Mouse (Mus musculus) kidney, adult 9 months (tissue): ENCODE results near the gene Pou4f2.

Experiments used
- DNase-seq: peaks from one replicate; pipeline ENCODE4 v3.0.0; 2022

The Pou4f2 gene

DNA sequence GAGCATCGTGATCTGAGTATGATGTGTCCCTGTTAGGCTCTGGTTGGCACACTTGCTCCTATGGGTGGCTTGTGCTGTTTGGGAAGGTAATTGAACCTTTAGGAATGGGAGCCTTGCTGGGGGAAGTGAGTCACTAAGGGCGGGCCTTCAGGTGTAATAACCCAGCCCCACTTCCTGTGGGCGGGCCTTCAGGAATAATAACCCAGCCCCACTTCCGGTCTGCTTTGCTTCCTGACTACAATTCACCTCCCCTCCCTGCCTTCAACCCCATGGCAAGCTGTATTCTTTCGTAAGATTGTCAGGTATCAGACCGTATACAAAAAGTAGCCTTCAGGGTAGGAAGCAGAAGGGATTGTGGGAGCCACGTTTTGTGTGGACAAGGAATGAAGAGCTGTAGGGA is 45.7 kb downstream of the Pou4f2 start:
- no peak for DNase-seq
